Mouse (Mus musculus): ENCODE measurements around the gene Elob.
A peak's percentile ranks its signal among the peaks of the same experiment; 100 is the strongest.

The Elob gene

GRCm38 (mm10) chr17:23829064-23829619, at the start of gene Elob:
Gene Elob, minus strand, starts transcription at chr17:23829136.
- DNase-seq (ENCODE audit: low spot score), result peak; percentile 83

- no peak for DNase-seq (ENCODE audit: low spot score)
Observed at GRCm38 (mm10) chr17:23877166-23877565, 48.2 kb upstream of the Elob start.

- no peak for DNase-seq (ENCODE audit: low spot score)
Observed at GRCm38 (mm10) chr17:23876741-23877140, 47.8 kb upstream of the Elob start.

DNA sequence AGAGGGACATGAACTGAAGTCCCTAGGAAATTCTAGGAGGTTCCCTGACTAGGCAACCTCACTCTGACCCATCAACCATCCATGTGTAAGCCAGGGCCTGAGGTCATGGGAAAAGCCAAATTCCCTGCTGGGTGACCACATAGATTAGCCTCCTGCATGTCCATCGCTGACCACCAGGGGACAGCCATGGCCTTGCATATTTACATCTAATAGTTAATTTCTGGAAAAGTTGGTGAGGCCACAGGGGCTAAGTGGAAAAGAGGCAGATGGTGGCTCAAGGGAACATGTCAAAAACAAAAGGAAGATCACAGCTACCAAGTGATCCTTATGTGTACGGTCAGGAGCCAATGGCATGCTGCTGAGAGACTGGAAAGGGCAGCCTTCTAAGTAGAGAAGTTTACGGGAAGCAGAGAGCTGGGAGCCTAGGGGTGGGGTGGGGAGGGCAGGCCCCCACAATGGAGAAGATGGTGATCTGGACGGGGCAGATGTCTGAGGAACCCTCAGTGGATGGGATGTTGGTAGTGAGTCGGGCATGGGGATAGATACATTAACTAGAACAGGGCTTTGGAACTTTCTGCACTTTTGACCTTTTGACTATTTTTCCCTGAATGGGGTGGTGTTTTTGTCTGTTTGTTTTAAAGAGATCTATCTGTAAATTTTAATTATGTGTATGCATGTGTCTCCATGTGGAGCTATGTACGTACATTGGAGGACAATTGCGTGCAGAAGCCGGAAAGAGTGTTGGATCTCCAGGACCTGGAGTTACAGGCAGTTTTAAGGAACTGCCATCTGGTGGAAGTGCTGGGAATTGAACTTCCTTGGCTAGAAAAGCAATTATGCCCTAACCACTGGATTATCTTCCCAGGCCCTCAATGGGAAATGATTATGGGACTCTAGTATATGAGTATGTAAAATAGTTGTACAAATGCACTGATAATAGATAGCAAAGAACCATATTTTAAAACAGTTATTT, 45.2 kb upstream of the Elob start:
- DNase-seq (ENCODE audit: low spot score), result peak; percentile 31

DNA sequence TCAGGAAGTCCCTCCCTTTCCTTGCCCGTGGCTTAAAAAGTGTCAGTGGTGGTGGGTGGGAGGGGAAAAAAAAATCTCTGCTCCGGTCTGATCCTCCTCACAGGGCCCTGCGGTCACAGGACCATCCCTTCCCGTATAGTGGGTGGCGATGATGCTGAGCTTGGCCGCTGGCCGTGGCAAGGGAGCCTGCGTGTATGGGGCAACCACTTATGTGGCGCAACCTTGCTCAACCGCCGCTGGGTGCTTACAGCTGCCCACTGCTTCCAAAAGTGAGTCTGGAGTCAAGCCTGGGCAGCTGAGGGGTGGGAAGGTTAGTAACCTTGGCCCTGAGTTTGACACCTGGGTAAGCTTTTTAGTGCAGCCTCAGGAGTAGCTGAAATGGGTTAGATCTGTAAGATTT, 39.6 kb upstream of the Elob start:
- DNase-seq (ENCODE audit: low spot score), result no peak

- DNase-seq (ENCODE audit: low spot score), result no peak
Observed at GRCm38 (mm10) chr17:23867756-23868155, 38.8 kb upstream of the Elob start, which contains the start of gene Prss21. Gene Prss21, plus strand, starts transcription at chr17:23868056.

- no peak for DNase-seq (ENCODE audit: low spot score)
Observed at GRCm38 (mm10) chr17:23862926-23863325, 34.0 kb upstream of the Elob start.

GRCm38 (mm10) chr17:23857913-23858312, 29.0 kb upstream of the Elob start:
- no peak for DNase-seq (ENCODE audit: low spot score)

- no peak for DNase-seq (ENCODE audit: low spot score)
Observed at GRCm38 (mm10) chr17:23857193-23857592, 28.3 kb upstream of the Elob start.

GRCm38 (mm10) chr17:23854229-23854765, 25.4 kb upstream of the Elob start:
- DNase-seq (ENCODE audit: low spot score), result no peak

DNA sequence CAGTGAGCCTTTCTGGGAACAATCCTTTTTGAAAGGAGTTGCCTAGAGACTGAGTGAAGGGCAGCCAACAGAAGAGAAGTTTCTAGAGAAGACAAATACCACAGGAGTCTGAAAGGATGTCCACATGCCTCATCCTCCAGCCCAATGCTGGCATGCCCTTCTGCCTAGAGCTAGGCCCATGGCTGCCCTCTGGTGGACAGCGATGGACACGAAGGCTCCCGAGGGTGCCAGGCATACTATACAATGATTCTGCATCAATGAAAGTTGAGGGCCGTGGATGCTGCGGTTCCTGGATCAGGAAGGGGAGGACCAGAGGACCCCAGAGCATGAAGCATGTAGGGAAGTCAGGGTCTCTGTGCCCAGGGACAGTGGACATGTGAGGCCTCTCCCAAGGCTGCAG, 24.4 kb upstream of the Elob start:
- DNase-seq (ENCODE audit: low spot score), result no peak

- peak; percentile 65 for DNase-seq (ENCODE audit: low spot score)
Observed at GRCm38 (mm10) chr17:23850853-23851749, 22.2 kb upstream of the Elob start.

DNA sequence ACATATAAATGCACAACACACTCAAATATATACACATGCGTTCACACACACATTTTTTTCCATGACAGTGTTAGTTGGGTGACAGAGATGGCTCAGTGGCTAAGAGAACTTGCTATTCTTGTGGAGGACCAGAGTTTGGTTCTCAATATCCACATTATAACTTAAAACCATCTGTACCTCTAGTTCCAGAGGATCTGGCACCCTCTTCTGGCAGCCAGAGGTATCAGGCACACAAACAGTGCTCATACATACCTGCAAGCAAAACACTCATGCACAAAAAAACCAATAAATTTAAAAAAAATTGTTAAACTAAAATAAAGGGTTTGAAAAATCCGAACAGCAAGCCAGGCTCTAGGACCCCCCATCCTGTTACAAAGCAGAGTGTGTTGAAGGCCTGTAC, 21.1 kb upstream of the Elob start:
- DNase-seq (ENCODE audit: low spot score), result no peak

DNA sequence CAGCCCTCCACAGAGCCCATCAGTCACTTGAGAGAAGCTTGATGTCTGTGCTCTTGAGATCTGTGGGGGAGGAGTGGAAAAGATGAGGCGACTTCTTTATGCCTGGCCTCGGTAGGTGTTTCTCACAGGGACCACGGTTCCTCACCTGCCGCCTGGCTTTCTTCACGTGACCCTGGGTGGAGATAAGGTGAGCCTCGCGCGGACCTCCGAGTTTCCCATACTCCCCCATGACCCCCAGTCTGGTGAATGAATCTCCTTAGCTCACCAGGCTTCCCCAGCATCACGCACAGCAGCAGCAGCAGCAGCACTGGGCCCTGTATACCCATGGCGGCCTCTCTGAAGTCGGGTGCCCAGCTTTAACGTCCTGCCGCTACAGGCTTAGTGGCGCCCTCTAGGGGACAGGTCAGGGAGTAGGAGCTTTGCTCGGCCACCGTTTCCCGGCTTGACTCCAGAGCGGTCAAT, 14.9 kb upstream of the Elob start, which contains the start of the genes Prss32 and Prss41:
TSS of gene Prss32 (plus strand) at position 44 of the 462 bp plus-strand sequence.
TSS of gene Prss41 (minus strand) at position 361 of the 462 bp plus-strand sequence.
- DNase-seq (ENCODE audit: low spot score), result no peak

DNA sequence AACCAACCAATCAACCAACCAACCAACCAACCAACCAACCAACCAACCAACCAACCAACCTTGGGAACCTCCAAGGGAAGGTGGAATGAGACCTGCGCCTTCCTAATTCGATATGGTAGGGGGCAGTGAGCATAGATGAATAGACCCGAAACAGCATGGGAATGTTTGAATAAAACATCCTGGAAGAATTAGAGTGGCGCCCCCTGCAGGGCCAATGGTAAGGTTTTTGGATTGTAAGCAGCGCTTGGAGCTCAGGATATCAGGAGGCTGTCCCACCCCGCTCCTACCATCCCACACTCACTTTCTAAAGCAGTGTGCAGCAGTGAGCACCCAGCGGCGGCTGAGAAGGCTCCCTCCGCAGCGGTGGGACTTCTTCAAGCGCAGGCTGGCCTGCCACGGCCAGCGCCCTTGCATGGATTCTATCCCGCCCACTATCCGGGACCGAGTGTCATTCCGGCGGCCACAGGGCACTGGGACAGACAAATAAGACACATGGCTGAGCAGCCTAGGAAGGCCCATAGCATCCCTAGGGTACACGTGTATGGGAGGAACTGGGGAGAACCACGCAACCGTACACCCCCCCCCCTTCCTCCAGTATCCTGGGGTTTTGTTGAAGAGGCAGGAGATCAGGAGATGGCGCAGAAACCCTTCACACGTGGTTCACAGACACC, 14.3 kb upstream of the Elob start:
- no peak for DNase-seq (ENCODE audit: low spot score)

DNA sequence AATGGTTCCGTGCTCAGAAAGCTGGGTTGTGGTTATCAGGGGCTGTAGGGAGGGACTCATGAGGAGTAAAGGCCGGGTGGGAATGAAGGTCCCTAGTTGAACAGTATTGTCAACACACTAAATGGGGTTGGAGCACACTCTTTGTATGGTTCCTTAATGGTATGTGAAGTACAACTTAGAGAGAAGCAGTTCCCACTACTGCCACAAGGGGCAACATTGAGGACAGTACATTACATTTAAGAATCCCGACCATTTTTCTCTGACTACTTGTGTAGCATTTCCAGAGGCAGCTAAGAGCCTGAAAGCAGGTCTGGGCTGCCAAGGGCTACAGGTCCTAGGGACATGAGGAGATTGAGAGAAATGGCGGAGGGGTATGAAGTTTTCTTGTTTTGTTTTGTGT, 12.2 kb upstream of the Elob start:
- DNase-seq (ENCODE audit: low spot score), result peak; percentile 66

DNA sequence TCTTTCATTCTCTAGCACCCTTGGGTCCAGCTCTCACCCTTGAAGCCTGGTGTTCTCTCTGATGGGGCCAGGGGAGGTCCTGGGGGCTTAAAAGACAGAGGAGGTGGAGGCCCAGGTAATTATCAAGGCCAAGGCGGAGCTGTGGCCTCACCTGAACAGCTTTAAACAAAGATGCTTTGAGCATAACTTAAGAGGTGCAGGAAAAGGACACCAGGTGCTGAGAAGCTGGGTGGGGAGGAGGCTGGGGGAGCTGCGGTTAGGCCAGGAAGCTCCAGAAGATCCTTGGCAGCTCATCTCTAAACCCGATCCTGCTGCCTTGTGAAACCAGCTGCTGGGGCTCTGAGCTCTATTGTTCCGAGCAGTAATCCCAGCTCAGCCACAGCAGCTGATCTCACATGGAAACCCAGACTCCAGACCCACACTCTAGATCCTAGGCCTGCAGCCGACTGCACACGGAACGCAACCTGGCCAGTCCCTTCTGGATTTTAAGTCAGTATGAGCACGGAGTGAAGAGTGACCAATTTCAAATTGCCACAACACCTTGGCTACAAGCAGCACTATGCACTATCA, 7.2 kb upstream of the Elob start, which contains the start of gene Prss33:
TSS of gene Prss33 (minus strand) at position 51 of the 570 bp plus-strand sequence.
- no peak for DNase-seq (ENCODE audit: low spot score)

DNA sequence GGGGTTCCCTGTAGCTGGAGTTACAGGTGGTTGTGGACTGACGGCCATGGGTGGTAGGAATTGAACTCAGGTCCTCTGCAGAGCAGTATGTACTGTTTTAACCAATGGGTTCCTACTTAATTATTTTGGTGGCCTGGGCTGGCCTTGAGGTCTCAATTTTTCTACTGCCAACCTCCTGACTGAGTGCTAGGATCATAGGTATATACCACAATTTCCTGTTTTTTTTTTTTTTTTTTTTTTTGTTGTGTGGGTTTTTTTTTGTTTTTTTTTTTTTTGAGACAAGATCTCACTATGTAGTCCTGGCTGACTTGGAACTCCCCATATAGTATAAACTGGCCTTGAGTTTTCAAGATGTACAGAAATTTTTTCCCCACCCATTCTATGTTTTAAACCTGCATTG, 2.3 kb upstream of the Elob start:
- DNase-seq (ENCODE audit: low spot score), result no peak

GRCm38 (mm10) chr17:23828271-23829001, 500 bp downstream of the Elob start:
- DNase-seq (ENCODE audit: low spot score), result no peak

- DNase-seq (ENCODE audit: low spot score), result no peak
Observed at GRCm38 (mm10) chr17:23825591-23825990, 3.3 kb downstream of the Elob start.

Measured in layer of hippocampus, adult 9-10 months (tissue).